Mouse (Mus musculus) brown adipose tissue, adult 24 weeks (tissue): ENCODE results near the gene Bfar. TPM values are rescaled to one million over a fixed set of nuclear protein-coding genes. Genes with fewer than 3 reads are reported as not detected.
"Not testable (repeated sequence)": the region's sequence is repeated elsewhere in the genome, so short reads cannot be mapped to it uniquely, and the experiment has no call there.

Source experiments
- H3K27ac ChIP-seq: fragments of 200-500 bp; replicated peaks from 2 replicates; pipeline ENCODE4 v1.5.1; 2012; ENCODE audit warnings: low read depth, mild to moderate bottlenecking, low read length
- H3K4me1 ChIP-seq: fragments of 200-500 bp; 2 replicates; pipeline ENCODE4 v1.6.1; 2012; ENCODE audit warnings: low read length, mixed read lengths; ENCODE audit not compliant: control insufficient read depth, insufficient read depth, insufficient read length
- H3K4me3 ChIP-seq: fragments of 200-500 bp; 2 replicates; pipeline ENCODE4 v1.5.1; 2012; ENCODE audit warnings: low read depth, mild to moderate bottlenecking, low read length, moderate library complexity; ENCODE audit not compliant: insufficient read depth
- polyA plus RNA-seq: library from polyadenylated mRNA; stranded (reverse); fragments of >200 nt; gene quantifications from 2 replicates; pipeline ENCODE4 v1.2.4, GENCODE M21; 2012; ENCODE audit not compliant: missing spikeins, insufficient read depth, insufficient read length

Bfar gene
- polyA plus RNA-seq: 33.6 and 44.6 TPM in 2 replicates

DNA sequence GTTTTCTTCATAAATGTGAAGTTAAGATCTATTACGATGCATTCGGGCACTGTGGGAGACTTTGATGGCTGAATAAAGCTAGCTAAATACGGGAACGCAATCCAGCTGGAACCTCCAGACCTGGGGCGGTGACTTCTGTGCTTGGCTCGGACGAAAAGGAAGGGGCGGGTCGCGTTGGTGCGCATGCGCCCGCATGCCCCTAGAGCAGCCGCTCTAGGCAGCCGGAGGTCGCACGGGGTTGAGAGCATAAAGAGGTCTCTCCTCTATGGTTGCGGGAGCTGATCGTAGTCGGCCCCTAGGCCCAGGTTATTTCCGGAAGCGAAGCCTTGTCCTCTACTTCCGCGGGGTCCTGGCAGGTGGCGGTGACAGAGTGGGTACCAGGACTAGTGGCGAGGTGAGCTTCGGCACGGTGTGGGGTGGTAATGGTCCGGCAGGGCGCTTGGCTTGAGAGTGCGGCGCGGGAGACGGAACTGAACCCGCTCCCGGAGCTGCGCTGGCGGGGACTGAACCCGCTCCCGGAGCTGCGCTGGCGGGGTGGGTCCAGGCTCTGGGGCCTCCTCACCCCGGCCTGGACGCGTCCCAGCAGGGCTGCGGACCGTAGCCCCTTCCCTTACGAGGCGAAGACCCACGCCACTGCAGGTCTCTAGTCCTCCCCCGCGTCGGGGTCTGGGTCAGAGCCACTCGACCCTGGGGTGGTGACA, at the start of gene Bfar, which contains the start of gene 3110001I22Rik:
Gene Bfar (plus strand): TSS at position 174 of the 701 bp plus-strand sequence.
Gene 3110001I22Rik (plus strand): TSS at position 245 of the 701 bp plus-strand sequence.
- Histone ChIP-seq H3K4me1 (peaks cover 3% of the 10 kb centered on the region; the same call in 1 of the 2 replicates), H3K4me3 (peak within 1 kb of the TSS; percentile 94), H3K27ac (peak within 1 kb of the TSS; percentile 95)

DNA sequence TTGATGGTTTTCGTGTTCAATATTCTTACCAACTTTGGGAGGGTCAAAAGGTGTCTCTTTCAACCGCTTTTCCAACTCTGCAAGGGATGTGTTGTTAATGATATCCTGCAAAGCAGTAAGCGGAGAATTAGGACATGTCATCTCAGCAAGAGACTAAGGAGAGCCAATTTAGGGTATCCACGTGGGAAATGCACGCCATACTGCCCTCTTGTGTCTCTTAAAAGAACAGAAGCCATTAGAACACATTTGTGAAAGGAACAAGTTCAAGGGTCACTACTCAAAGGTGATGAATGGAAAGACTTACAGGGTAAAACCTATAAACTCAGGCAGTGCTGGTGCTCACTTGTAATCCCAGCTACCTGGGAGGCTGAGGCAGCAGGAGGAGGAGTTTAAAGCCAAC, 43.3 kb upstream of the Bfar start:
- Histone ChIP-seq H3K4me1 (no peaks in the 10 kb centered on the region), H3K27ac (no peak overlapping the region), H3K4me3 (no peak overlapping the region)

DNA sequence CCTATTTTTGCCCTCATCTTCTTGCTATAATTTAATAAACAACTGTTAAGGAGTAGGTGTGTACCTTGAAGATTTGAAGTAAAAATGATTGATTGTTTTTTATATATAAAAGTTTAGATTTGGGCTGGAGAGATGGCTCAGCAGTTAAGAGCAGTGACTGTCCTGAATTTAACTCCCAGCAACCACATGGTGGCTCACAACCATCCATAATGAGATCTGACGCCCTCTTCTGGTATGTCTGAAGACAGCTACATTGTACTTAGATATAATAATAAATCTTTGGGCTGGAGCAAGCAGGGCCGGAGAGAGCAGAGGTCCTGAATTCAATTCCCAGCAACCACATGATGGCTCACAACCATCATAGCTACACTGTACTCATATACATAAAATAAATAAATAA, 33.5 kb upstream of the Bfar start:
- H3K4me3 ChIP-seq, H3K4me1 ChIP-seq, H3K27ac ChIP-seq: not testable (repeated sequence)

DNA sequence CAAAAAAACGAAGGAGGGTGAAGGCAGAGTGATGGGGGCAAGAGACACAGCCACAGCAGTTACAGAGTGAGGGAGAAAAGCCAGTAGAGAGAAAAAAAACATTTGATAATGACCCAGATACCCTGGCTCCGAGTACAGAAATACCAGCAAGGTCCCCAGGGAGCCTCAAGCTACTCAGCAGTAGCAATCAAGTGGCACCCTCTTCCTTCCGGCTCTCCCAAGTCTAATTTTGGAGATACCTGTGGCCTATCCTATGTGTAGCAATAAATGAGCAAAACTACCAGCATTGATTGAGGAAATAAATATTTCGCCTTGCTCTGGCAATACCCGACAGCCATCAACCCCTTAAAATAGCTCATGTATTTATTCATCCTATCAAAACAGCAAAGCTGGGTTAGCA, 32.1 kb upstream of the Bfar start:
- Histone ChIP-seq H3K27ac (no peak overlapping the region), H3K4me3 (no peak overlapping the region), H3K4me1 (no peaks in the 10 kb centered on the region)

DNA sequence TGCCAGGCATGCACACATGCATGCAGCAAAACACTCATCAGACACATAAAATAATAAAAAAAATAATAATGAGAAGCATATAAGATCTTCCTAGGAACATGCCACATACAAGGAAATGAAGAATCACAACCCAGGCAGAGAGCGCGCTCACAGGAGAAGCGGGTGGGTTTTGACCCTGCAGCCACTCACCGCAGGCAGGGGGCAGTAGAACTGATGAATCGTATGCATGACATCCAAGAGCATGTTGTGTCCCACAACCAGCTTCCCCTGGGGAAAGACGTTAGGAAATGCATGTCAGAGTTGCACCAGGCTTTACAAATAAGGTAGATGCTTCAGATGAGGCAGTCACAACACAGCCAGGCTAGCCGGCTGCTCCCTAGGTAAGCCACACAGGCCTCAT, 31.6 kb upstream of the Bfar start:
- no peaks in the 10 kb centered on the region for H3K4me1 ChIP-seq
- H3K27ac ChIP-seq: no peak overlapping the region
- H3K4me3 ChIP-seq: no peak overlapping the region

DNA sequence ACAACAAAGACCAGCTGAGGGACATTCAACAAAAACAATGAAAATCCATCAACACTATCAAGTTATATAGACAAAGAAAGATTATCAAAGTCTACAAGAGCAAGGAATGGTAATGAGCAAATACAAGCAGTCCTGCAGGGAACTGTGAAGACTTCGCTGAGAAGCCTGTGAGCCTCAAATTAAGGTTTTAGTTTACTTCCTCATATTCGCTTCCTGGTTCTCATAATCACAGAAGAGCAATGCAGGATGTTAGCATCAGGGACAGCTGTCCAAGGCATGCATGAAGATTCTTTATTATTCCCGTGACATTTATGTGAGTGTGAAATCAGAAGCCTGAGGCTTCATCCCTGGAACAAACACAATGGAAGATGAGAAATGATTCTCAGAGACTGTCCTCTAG, 27.2 kb upstream of the Bfar start:
- Histone ChIP-seq H3K4me3 (no peak overlapping the region), H3K27ac (no peak overlapping the region), H3K4me1 (no peaks in the 10 kb centered on the region)

DNA sequence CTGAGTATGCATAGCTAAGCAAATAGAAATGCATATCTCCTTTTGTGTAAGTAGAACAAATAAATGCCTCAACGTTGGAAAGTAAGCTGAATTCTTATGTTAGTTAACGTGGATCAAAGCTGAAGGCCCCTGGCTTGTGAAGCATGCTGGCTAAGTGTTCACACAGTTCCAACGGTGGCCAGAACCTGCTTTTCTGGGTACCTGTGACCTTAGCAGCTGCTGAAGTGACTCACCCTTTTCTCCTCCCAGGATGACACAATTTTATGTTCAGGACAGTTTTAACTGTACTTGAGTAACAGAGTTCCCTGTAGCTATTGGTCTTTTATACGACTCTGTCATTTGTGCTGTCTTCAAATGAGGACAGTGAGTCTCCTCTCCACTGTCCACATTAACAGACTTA, 25.7 kb upstream of the Bfar start:
- Histone ChIP-seq H3K4me1 (no peaks in the 10 kb centered on the region), H3K27ac (no peak overlapping the region), H3K4me3 (no peak overlapping the region)

DNA sequence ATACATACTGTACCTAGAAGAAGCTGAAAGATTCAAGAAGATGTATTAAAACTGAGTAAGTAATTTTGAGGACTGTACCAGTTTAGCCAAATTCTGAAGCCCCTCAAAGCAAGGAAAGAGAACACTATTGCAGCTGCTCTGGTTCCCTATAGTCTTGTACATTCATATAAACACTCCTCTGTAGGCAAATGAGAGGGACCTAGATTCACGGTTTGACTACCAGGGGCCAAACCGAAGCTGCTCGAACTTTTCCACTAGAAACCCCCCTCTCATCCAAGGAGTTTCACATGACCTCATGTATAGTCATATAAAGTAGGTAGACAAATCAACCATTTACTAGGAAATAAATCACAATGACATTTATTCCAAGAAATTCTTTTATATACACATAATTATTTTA, 12.8 kb upstream of the Bfar start:
- Histone ChIP-seq H3K4me1 (no peaks in the 10 kb centered on the region), H3K27ac (no peak overlapping the region), H3K4me3 (no peak overlapping the region)

DNA sequence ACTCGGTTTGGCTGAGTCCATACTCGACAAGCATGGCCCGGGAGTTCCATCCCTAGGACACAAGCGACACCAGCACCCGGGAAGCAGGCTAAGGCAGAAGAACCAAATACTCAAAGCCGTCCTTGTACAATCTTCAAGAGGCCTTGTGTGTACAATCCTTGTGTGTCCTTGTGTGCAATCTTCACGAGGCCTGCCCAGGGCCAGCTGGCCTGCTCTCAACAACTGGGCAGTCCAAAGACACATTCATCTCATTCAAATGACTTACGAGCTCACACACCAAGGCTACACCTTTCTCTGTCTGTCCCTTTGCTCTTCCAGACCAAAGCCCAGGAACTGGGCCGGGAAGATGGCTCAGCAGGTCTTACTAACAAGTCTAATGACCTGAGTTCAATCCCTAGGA, 10.9 kb upstream of the Bfar start:
- no peak overlapping the region for H3K4me3 ChIP-seq
- H3K4me1 ChIP-seq: no peaks in the 10 kb centered on the region
- H3K27ac ChIP-seq: no peak overlapping the region

DNA sequence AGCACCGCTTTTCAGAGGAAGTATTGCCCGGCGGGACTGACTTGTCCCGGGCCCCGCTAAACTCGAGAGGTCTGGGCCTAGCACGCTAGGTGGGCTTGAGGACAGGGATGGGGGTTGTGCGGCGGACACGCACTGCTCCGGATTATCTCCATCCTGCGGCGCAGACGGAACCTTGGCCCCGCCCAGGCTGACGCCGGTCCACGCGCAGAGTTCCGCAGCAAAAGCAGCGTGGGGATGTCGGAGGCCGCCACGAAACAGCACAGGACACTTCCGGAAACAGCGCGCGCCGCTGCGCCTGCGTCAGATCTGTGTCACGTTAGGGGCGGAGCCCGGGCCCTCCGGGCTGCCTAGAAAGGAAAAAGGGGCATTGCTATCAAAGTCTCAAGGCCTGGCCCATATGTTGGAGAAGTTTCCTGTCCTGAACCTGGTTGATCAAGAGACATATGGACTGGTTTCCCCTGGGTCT, 3.7 kb upstream of the Bfar start, which contains the start of gene Parn:
Gene Parn (minus strand): TSS at position 293 of the 466 bp plus-strand sequence.
- peak within 1 kb of the TSS; percentile 65 for H3K4me3 ChIP-seq
- H3K27ac ChIP-seq: peak within 1 kb of the TSS; percentile 59; the same call in 1 of the 2 replicates
- H3K4me1 ChIP-seq: peaks cover 3% of the 10 kb centered on the region; the same call in 1 of the 2 replicates

DNA sequence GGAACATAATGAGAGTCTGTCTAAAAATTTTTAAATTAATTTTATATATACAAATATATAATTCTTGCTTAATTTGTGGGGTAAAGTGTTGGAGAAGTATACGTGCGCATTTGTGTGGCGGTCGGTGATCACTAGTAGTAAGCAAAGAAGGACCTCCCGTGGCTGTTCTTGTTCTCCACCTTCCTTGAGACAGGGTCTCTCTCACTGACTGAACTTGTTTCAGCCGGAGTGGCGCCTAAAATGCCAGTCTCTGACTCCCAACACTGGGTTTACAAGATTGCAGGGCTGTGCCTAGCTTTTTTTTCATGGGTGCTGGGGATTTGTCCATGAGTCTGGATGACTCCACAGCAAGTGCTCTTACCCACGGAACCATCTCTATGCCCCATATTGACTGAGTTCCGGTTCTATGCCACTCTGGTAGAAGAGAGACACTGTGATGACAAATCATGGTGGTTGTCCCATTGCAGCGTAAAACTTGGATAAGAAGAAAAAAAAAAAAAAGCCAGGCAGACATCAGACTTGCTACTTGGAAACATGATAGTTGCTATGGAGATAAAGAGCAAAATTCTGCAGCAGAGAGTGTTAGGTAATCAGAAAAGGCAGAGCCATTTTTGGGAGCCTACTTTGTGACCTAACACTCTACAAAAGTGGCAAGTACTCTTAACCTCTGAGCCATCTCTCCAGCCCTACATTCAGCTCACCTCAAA, 3.1 kb upstream of the Bfar start:
- Histone ChIP-seq H3K27ac (peak overlapping the region; percentile 59; the same call in 1 of the 2 replicates), H3K4me3 (peak overlapping the region; percentile 44), H3K4me1 (peaks cover 3% of the 10 kb centered on the region; the same call in 1 of the 2 replicates)

DNA sequence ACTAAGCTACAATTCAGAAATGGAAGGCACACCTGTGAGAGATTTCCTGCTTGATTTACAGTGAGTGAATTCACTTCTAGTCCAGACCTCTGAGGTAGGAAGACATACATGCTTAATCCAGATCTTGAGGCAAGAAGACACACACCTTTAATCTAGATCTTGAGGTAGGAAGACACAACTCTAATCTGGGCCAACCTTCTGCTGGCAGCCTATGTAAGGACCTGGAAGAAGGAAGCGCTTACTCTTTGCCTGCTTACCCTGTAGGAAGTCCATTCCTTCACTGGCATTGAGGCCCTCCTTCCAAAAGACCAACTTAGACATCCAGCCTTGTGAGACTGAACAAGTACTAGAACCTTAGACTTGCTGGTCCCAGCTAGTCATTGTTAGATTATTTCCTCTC, 2.4 kb upstream of the Bfar start:
- no peak overlapping the region for H3K27ac ChIP-seq
- H3K4me3 ChIP-seq: no peak overlapping the region

DNA sequence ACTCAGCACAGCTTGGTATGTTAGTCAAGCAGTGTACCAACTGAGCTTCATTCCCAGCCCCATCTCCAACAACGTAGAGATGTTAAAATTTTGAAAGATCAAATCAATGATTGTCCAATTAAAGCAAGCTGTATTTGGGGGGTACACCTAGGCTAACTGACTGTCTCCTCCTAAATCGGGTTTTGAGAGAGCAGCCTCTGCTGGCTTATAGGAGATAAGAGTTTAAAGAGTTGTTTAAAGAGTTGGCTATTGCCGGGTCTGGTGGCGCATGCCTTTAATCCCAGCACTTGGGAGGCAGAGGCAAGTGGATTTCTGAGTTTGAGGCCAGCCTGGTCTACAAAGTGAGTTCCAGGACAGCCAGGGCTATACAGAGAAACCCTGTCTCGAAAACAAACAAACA, 762 bp upstream of the Bfar start:
- not testable (repeated sequence) for H3K4me1 ChIP-seq
- peak overlapping the region; percentile 50; the same call in 1 of the 2 replicates for H3K4me3 ChIP-seq
- peak overlapping the region; percentile 79; the same call in 1 of the 2 replicates for H3K27ac ChIP-seq

More for the DNA sequence above, 2.4 kb upstream of the Bfar start:
- H3K4me1 ChIP-seq: peaks cover 3% of the 10 kb centered on the region; the same call in 1 of the 2 replicates

DNA sequence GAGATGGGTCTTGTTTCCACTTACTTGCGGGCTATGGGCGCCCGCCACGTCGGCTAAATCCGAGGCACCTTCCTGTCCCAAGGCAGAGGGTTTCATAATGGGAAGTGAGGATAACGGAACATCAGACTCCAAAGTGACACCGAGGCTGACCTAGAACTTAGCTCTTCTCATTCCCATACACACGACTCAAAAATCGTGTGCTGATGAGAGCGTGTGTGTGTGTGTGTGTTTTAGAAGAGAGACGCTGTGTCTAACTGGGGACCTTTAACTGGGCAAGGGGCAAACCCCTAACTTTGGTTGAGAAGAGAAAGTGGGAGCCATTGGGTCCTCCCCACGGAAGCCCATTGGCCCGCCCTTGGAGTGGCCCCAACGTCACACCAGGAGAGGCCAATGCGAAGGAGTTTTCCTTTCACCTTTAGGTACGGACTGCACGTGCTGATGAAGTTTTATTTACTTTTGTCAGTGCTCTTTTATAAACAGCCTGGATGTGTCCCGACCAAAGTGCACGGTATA, 784 bp downstream of the Bfar start:
- peaks cover 3% of the 10 kb centered on the region; the same call in 1 of the 2 replicates for H3K4me1 ChIP-seq
- H3K27ac ChIP-seq: peak overlapping the region; percentile 95
- H3K4me3 ChIP-seq: peak overlapping the region; percentile 94

DNA sequence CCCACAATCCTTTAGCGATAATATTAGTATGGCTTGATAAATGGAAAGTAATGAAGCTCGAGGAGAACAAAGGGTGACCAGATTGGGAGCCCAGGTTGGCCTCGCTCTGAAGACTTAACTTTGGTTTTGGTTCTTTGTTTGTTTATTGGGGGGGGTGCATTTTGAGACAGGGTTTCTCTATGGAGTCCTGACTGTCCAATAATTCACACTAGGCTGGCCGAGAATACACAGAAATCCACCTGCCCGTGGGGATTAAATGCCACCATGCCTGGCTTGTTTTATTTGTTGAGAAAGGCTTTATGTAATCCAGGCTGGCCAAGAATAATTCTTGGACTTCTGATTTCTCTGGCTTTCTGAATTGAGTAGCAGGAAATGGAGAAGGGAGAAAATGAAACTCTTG, 1.5 kb downstream of the Bfar start:
- H3K4me3 ChIP-seq: no peak overlapping the region
- peaks cover 3% of the 10 kb centered on the region; the same call in 1 of the 2 replicates for H3K4me1 ChIP-seq
- peak overlapping the region; percentile 95; the same call in 1 of the 2 replicates for H3K27ac ChIP-seq
